Mouse (Mus musculus) hindbrain, embryonic 10.5 days (tissue): ENCODE results near the gene Plekhg3. TPM values are rescaled to one million over a fixed set of nuclear protein-coding genes. Genes with fewer than 3 reads are reported as not detected.

ENCODE experiments used
- DNase-seq: peaks from one replicate; pipeline ENCODE4 v3.0.0-alpha.2; 2017; ENCODE audit warnings: low spot score
- H3K27ac ChIP-seq: fragments of 300-500 bp; sonication (generic); 2 replicates; pipeline ENCODE4 v1.5.1; 2016; ENCODE audit warnings: mild to moderate bottlenecking, moderate library complexity
- H3K27me3 ChIP-seq: fragments of 300-500 bp; sonication (generic); 2 replicates; pipeline ENCODE4 v1.6.1; 2016; ENCODE audit warnings: mild to moderate bottlenecking; ENCODE audit not compliant: poor library complexity, insufficient read depth, severe bottlenecking
- H3K36me3 ChIP-seq: fragments of 300-500 bp; sonication (generic); 2 replicates; pipeline ENCODE4 v1.6.1; 2016; ENCODE audit warnings: mild to moderate bottlenecking, moderate library complexity
- H3K4me1 ChIP-seq: fragments of 300-500 bp; sonication (generic); replicated peaks from 2 replicates; pipeline ENCODE4 v1.6.1; 2016; ENCODE audit warnings: mild to moderate bottlenecking
- H3K4me3 ChIP-seq: fragments of 300-500 bp; sonication (generic); 2 replicates; pipeline ENCODE4 v1.5.1; 2016; ENCODE audit warnings: mild to moderate bottlenecking, moderate library complexity
- H3K9me3 ChIP-seq: fragments of 300-500 bp; sonication (generic); 2 replicates; pipeline ENCODE4 v1.6.1; 2016; ENCODE audit warnings: mild to moderate bottlenecking, moderate library complexity
- WGBS: fragments of 180-500 bp; shearing (Covaris S2); methylation state at CpG from one replicate; pipeline ENCODE4 v1.1.7; 2016; 5-methylcytosine and 5-hydroxymethylcytosine counted together
- polyA plus RNA-seq: library from polyadenylated mRNA; unstranded; fragments of >200 nt; fragmentation: Nextera tagmentation; extraction: Ambion mirVana; gene quantifications from 2 replicates; pipeline ENCODE4 v1.2.1, GENCODE M21; 2016

Plekhg3 gene
- polyA plus RNA-seq = 2.1 and 2.7 TPM in 2 replicates

GRCm38 (mm10) chr12:76530580-76531139, at the start of gene Plekhg3:
Gene Plekhg3 (plus strand): TSS chr12:76530891.
- Histone ChIP-seq H3K27ac (no peak within 1 kb of the TSS), H3K9me3 (no peaks in the 10 kb centered on the region), H3K4me1 (peaks cover 38% of the 10 kb centered on the region), H3K4me3 (no peak within 1 kb of the TSS), H3K27me3 (peaks cover 77% of the 10 kb centered on the region), H3K36me3 (no peaks in the 10 kb centered on the region)
- 25% methylated on average over 6 of the region's 6 CpGs for WGBS
- DNase-seq = no peak

DNA sequence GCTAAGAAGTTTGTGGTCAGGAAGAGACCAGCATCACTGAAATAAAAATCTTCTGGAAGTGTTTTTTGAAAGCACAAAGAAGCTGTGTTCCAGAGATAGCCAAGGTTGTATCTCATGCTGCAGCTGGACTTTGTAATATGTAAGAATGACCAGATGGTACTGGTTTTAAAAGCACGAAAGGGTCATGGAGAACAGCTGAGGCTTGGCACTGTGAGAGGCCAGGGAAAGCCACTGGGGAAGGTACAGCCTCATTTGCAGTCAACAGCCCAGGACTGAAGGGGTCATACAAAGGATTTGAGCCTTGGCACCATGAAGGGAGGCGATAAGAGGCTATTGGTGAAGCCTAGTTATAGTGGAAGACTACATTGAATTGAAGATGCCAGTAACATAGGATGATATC, 48.2 kb upstream of the Plekhg3 start:
- DNase-seq = no peak
- Histone ChIP-seq H3K4me3 (no peak overlapping the region), H3K27me3 (no peaks in the 10 kb centered on the region), H3K4me1 (peaks cover 17% of the 10 kb centered on the region), H3K9me3 (no peaks in the 10 kb centered on the region), H3K36me3 (no peaks in the 10 kb centered on the region), H3K27ac (no peak overlapping the region)
- WGBS = 80% methylated on average over 2 of the region's 2 CpGs

GRCm38 (mm10) chr12:76482948-76483347, 47.7 kb upstream of the Plekhg3 start:
- Histone ChIP-seq H3K9me3 (no peaks in the 10 kb centered on the region), H3K27me3 (no peaks in the 10 kb centered on the region), H3K4me3 (no peak overlapping the region), H3K36me3 (no peaks in the 10 kb centered on the region), H3K4me1 (peaks cover 16% of the 10 kb centered on the region), H3K27ac (no peak overlapping the region)
- no peak for DNase-seq
- WGBS = 92% methylated on average over 2 of the region's 2 CpGs

DNA sequence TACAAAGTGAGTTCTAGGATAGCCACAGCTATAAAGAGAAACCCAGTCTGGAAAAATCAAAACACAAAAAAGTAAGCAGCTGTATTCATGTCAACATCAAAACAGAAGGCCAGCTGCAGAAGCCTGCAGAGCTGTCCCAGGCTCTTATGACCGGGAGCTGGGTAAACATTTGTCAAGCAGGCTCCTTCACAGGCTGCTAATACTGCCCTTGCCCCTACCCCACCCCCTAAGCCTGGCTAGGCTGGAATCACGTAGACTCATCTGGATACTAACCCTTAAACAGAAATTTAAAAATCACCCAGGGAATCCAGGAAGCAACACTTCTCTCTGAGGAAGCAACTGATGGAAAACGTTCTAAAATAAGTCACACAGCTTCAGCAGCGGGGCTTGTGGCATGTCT, 45.8 kb upstream of the Plekhg3 start:
- WGBS = 59% methylated on average over 4 of the region's 4 CpGs
- Histone ChIP-seq H3K9me3 (no peaks in the 10 kb centered on the region), H3K27ac (no peak overlapping the region), H3K4me1 (peaks cover 9% of the 10 kb centered on the region; the same call in 1 of the 2 replicates), H3K27me3 (no peaks in the 10 kb centered on the region), H3K4me3 (no peak overlapping the region), H3K36me3 (no peaks in the 10 kb centered on the region)
- no peak for DNase-seq

DNA sequence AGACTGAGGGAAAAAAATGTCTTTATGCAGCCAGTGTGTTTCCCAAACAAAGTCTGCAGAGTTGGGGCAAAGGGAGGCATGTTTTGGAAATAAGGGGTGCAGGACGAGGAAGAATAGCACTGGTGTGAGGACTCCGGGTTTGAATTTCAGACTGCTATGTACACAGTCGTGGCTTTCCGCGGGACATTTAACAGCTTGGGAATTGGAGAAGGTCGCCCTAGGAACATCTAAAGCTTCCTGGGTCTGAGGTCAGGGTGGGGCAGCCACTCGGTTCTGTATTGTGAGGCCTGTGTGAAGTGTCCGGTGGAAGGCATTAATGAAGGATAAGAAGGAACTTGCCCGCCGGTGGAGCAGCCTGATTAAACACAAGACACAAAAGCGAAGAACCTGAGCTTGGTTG, 45.3 kb upstream of the Plekhg3 start:
- 52% methylated on average over 11 of the region's 11 CpGs for WGBS
- no peak overlapping the region for H3K27ac ChIP-seq

GRCm38 (mm10) chr12:76486943-76487342, 43.7 kb upstream of the Plekhg3 start:
- WGBS = 83% methylated on average over 9 of the region's 9 CpGs
- peaks cover 9% of the 10 kb centered on the region; the same call in 1 of the 2 replicates for H3K4me1 ChIP-seq
- no peak overlapping the region for H3K4me3 ChIP-seq
- H3K27ac ChIP-seq = no peak overlapping the region
- DNase-seq = no peak
- 0 out of 2 replicates have a peak, but pooled peaks cover 6% of the 10 kb centered on the region for H3K9me3 ChIP-seq
- H3K36me3 ChIP-seq = no peaks in the 10 kb centered on the region
- no peaks in the 10 kb centered on the region for H3K27me3 ChIP-seq

More for the DNA sequence above, 45.3 kb upstream of the Plekhg3 start:
- Histone ChIP-seq H3K36me3 (no peaks in the 10 kb centered on the region), H3K4me1 (peaks cover 9% of the 10 kb centered on the region; the same call in 1 of the 2 replicates), H3K9me3 (no peaks in the 10 kb centered on the region), H3K27me3 (no peaks in the 10 kb centered on the region), H3K4me3 (no peak overlapping the region)
- DNase-seq = no peak

- peaks cover 8% of the 10 kb centered on the region for H3K27me3 ChIP-seq
- no peak overlapping the region for H3K27ac ChIP-seq
- H3K36me3 ChIP-seq = no peaks in the 10 kb centered on the region
- no peak for DNase-seq
- H3K4me1 ChIP-seq = 0 out of 2 replicates have a peak, but pooled peaks cover 1% of the 10 kb centered on the region
- WGBS = 79% methylated on average over 1 of the region's 1 CpGs
- no peak overlapping the region for H3K4me3 ChIP-seq
- H3K9me3 ChIP-seq = 0 out of 2 replicates have a peak, but pooled peaks cover 6% of the 10 kb centered on the region
Measured at GRCm38 (mm10) chr12:76490798-76491197, 39.9 kb upstream of the Plekhg3 start.

DNA sequence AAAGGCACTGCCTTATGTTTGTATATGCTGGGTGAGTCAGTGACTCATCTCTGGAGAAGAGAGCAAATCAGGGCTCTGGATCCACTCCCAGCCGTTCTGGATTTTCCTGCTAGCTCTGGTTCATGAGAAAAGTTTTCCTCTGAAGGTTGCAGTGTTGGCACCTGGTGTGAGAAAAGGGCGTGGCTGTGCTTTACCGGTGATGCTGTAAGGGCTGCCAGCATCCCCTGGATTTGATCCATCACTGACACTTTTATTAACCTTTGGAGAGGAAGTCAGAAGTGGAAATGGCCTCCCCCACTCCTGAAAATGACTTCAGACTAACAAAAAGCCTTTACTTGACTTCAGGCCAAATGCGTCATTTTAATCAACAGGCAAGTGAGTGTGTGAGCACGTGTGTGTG, 37.2 kb upstream of the Plekhg3 start:
- Histone ChIP-seq H3K9me3 (0 out of 2 replicates have a peak, but pooled peaks cover 6% of the 10 kb centered on the region), H3K27me3 (peaks cover 14% of the 10 kb centered on the region), H3K36me3 (no peaks in the 10 kb centered on the region), H3K4me1 (0 out of 2 replicates have a peak, but pooled peaks cover 4% of the 10 kb centered on the region), H3K27ac (no peak overlapping the region), H3K4me3 (no peak overlapping the region)
- 71% methylated on average over 5 of the region's 5 CpGs for WGBS
- DNase-seq = no peak

GRCm38 (mm10) chr12:76495381-76495780, 35.3 kb upstream of the Plekhg3 start:
- H3K4me1 ChIP-seq = 0 out of 2 replicates have a peak, but pooled peaks cover 4% of the 10 kb centered on the region
- H3K4me3 ChIP-seq = no peak overlapping the region
- WGBS = 81% methylated on average over 4 of the region's 4 CpGs
- H3K27me3 ChIP-seq = peaks cover 14% of the 10 kb centered on the region
- H3K9me3 ChIP-seq = 0 out of 2 replicates have a peak, but pooled peaks cover 6% of the 10 kb centered on the region
- H3K27ac ChIP-seq = no peak overlapping the region
- no peaks in the 10 kb centered on the region for H3K36me3 ChIP-seq
- DNase-seq = no peak

DNA sequence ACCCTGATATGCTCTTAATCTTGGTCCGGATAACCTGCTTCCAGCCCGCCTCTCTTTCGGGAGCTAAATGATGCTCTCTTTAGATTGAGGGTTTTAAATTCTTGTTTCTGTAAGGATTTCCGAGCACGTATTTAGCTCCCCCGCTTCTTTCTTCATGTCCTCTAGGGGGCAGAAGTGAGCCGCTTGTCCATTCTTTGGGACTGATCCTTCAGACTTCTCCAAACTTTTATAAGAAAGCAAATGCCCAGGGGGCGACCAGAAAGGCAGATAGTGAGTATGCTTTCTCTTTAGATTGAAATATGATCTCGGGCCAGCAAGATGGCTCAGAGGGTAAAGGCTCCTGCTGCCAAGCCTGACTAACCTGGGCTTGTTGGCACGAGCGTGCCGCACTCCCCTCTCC, 34.4 kb upstream of the Plekhg3 start:
- Histone ChIP-seq H3K36me3 (no peaks in the 10 kb centered on the region), H3K4me1 (0 out of 2 replicates have a peak, but pooled peaks cover 4% of the 10 kb centered on the region), H3K27ac (no peak overlapping the region), H3K9me3 (no peaks in the 10 kb centered on the region), H3K4me3 (no peak overlapping the region), H3K27me3 (peaks cover 14% of the 10 kb centered on the region)
- peak; percentile 56 for DNase-seq
- 29% methylated on average over 12 of the region's 12 CpGs for WGBS

- Histone ChIP-seq H3K9me3 (no peaks in the 10 kb centered on the region), H3K36me3 (no peaks in the 10 kb centered on the region), H3K27me3 (peaks cover 14% of the 10 kb centered on the region), H3K4me3 (no peak overlapping the region), H3K27ac (no peak overlapping the region), H3K4me1 (0 out of 2 replicates have a peak, but pooled peaks cover 4% of the 10 kb centered on the region)
- 87% methylated on average over 9 of the region's 9 CpGs for WGBS
- no peak for DNase-seq
Measured at GRCm38 (mm10) chr12:76499276-76499675, 31.4 kb upstream of the Plekhg3 start.

GRCm38 (mm10) chr12:76500055-76500454, 30.6 kb upstream of the Plekhg3 start:
- Histone ChIP-seq H3K27me3 (peaks cover 13% of the 10 kb centered on the region), H3K4me1 (0 out of 2 replicates have a peak, but pooled peaks cover 4% of the 10 kb centered on the region), H3K27ac (no peak overlapping the region), H3K36me3 (no peaks in the 10 kb centered on the region), H3K9me3 (no peaks in the 10 kb centered on the region), H3K4me3 (no peak overlapping the region)
- 88% methylated on average over 6 of the region's 6 CpGs for WGBS
- no peak for DNase-seq

- H3K9me3 ChIP-seq = no peaks in the 10 kb centered on the region
- no peaks in the 10 kb centered on the region for H3K36me3 ChIP-seq
- H3K27ac ChIP-seq = no peak overlapping the region
- 0 out of 2 replicates have a peak, but pooled peaks cover 3% of the 10 kb centered on the region for H3K4me1 ChIP-seq
- no peak for DNase-seq
- WGBS = 72% methylated on average over 3 of the region's 3 CpGs
- no peak overlapping the region for H3K4me3 ChIP-seq
- 0 out of 2 replicates have a peak, but pooled peaks cover 5% of the 10 kb centered on the region for H3K27me3 ChIP-seq
Measured at GRCm38 (mm10) chr12:76500896-76501295, 29.8 kb upstream of the Plekhg3 start.
